Mouse (Mus musculus) MEL (cell line): ENCODE measurements around the gene Ifitm10.

Experiments used
- BHLHE40 ChIP-seq: IDR thresholded peaks from 2 replicates; pipeline ENCODE4 v1.6.1; 2012; ENCODE audit warnings: low read depth, mild to moderate bottlenecking, inconsistent platforms, low read length, improper control_type of control experiment, borderline replicate concordance
- CHD2 ChIP-seq: IDR thresholded peaks from 2 replicates; pipeline ENCODE4 v1.6.1; 2011; ENCODE audit warnings: low read length, improper control_type of control experiment
- CTCF ChIP-seq, 3 experiments: IDR thresholded peaks in 2 of 3; conservative IDR thresholded peaks in 1 of 3; 2 replicates each; pipeline ENCODE4 v1.5.1; 2011 to 2012; ENCODE audit warnings: low read length in 3 of 3, low read depth in 2 of 3, mild to moderate bottlenecking in 2 of 3, improper control_type of control experiment in 1 of 3, inconsistent platforms in 1 of 3, mixed read lengths in 1 of 3, moderate library complexity in 1 of 3; ENCODE audit not compliant: control insufficient read depth in 1 of 3, insufficient read depth in 1 of 3, poor library complexity in 1 of 3, severe bottlenecking in 1 of 3
- ELF1 ChIP-seq: IDR thresholded peaks from 2 replicates; pipeline ENCODE4 v1.6.1; 2014; ENCODE audit warnings: low read depth, mild to moderate bottlenecking, inconsistent platforms, low read length, improper control_type of control experiment, moderate library complexity
- EP300 ChIP-seq, 2 experiments: IDR thresholded peaks; 2 replicates each; pipeline ENCODE4 v1.6.1; 2011; ENCODE audit warnings: improper control_type of control experiment in 2 of 2, low read length in 2 of 2, low read depth in 1 of 2, mild to moderate bottlenecking in 1 of 2
- MAFK ChIP-seq: IDR thresholded peaks from 2 replicates; pipeline ENCODE4 v1.6.1; 2011; ENCODE audit warnings: low read depth, mild to moderate bottlenecking, low read length, improper control_type of control experiment, borderline replicate concordance
- NELFE ChIP-seq: IDR thresholded peaks from 2 replicates; pipeline ENCODE4 v1.6.1; 2011; ENCODE audit warnings: low read depth, low read length, improper control_type of control experiment
- POLR2A ChIP-seq, 2 experiments: IDR thresholded peaks; 2 replicates each; pipeline ENCODE4 v1.6.1; 2011 to 2012; ENCODE audit warnings: low read length in 2 of 2, mild to moderate bottlenecking in 2 of 2, control low read depth in 1 of 2, improper control_type of control experiment in 1 of 2, low read depth in 1 of 2, moderate library complexity in 1 of 2; ENCODE audit not compliant: control insufficient read depth in 1 of 2, insufficient read depth in 1 of 2, poor library complexity in 1 of 2
- SIN3A ChIP-seq: IDR thresholded peaks from 2 replicates; pipeline ENCODE4 v1.6.1; 2012; ENCODE audit warnings: low read length, improper control_type of control experiment, inconsistent platforms
- TCF12 ChIP-seq: IDR thresholded peaks from 2 replicates; pipeline ENCODE4 v1.6.1; 2014; ENCODE audit warnings: low read depth, mild to moderate bottlenecking, inconsistent platforms, low read length, improper control_type of control experiment, moderate library complexity
- ZNF384 ChIP-seq: IDR thresholded peaks from 2 replicates; pipeline ENCODE4 v1.6.1; 2012; ENCODE audit warnings: low read depth, mild to moderate bottlenecking, inconsistent platforms, low read length, improper control_type of control experiment

GRCm38 (mm10) chr7:142379186-142379585 lies 5.6 kb upstream of the Ifitm10 start:
- no peak for TF ChIP-seq POLR2A (IDR thresholded peaks at IDR 0.05; ENCODE audit: control insufficient read depth in 1 of 2, insufficient read depth in 1 of 2, low read depth in 1 of 2, low read length in 2 of 2, poor library complexity in 1 of 2)
- TF ChIP-seq CTCF (IDR thresholded peaks at IDR 0.05 in 2 of 3, conservative IDR thresholded peaks at IDR 0.05 in 1 of 3; ENCODE audit: control insufficient read depth in 1 of 3, insufficient read depth in 1 of 3, low read depth in 2 of 3, low read length in 3 of 3, poor library complexity in 1 of 3, severe bottlenecking in 1 of 3) = no peak
- no peak for TF ChIP-seq NELFE
- no peak for TF ChIP-seq MAFK
- TF ChIP-seq EP300 (IDR thresholded peaks at IDR 0.05; ENCODE audit: low read depth in 1 of 2, low read length in 2 of 2) = no peak
- TF ChIP-seq TCF12 = no peak
- no peak for TF ChIP-seq ELF1
- no peak for TF ChIP-seq SIN3A
- TF ChIP-seq CHD2 = no peak
- no peak for TF ChIP-seq ZNF384
- TF ChIP-seq BHLHE40 = no peak
